Mouse (Mus musculus) testis, postnatal 14 days (tissue): ENCODE measurements around the gene Ddx21.

ENCODE experiments used
- DNase-seq: peaks from one replicate; pipeline ENCODE4 v3.0.0; 2021; ENCODE audit warnings: low spot score

The Ddx21 gene

GRCm38 (mm10) chr10:62570126-62570871 is 31.8 kb downstream of the Ddx21 start:
- no peak for DNase-seq

- no peak for DNase-seq
These were observed 33.2 kb downstream of the Ddx21 start for GRCm38 (mm10) chr10:62568861-62569260.

- no peak for DNase-seq
These were observed 44.3 kb downstream of the Ddx21 start for GRCm38 (mm10) chr10:62557736-62558135.

- no peak for DNase-seq
These were observed 45.6 kb downstream of the Ddx21 start for GRCm38 (mm10) chr10:62556558-62556901.

- DNase-seq = no peak
These were observed 46.1 kb downstream of the Ddx21 start for GRCm38 (mm10) chr10:62555705-62556557.

- DNase-seq = no peak
These were observed 48.4 kb downstream of the Ddx21 start for GRCm38 (mm10) chr10:62553611-62554091.

- DNase-seq = no peak
These were observed 51.2 kb downstream of the Ddx21 start for GRCm38 (mm10) chr10:62550787-62551300.

- peak; percentile 71 for DNase-seq
These were observed 52.4 kb downstream of the Ddx21 start for GRCm38 (mm10) chr10:62549523-62550166.

- no peak for DNase-seq
These were observed 55.6 kb downstream of the Ddx21 start for GRCm38 (mm10) chr10:62546441-62546840.

- no peak for DNase-seq
These were observed 56.3 kb downstream of the Ddx21 start for GRCm38 (mm10) chr10:62545759-62546158.

GRCm38 (mm10) chr10:62544316-62544715 is 57.8 kb downstream of the Ddx21 start:
- no peak for DNase-seq

- no peak for DNase-seq
These were observed 58.7 kb downstream of the Ddx21 start for GRCm38 (mm10) chr10:62543399-62543808.

- DNase-seq = no peak
These were observed 59.2 kb downstream of the Ddx21 start for GRCm38 (mm10) chr10:62542928-62543327.

- no peak for DNase-seq
These were observed 59.6 kb downstream of the Ddx21 start for GRCm38 (mm10) chr10:62542507-62542906.

- DNase-seq = no peak
These were observed 60.6 kb downstream of the Ddx21 start for GRCm38 (mm10) chr10:62541499-62541898.

GRCm38 (mm10) chr10:62540800-62541199 is 61.3 kb downstream of the Ddx21 start:
- no peak for DNase-seq

GRCm38 (mm10) chr10:62534509-62534908 is 67.6 kb downstream of the Ddx21 start:
- no peak for DNase-seq

- DNase-seq = no peak
These were observed 69.2 kb downstream of the Ddx21 start for GRCm38 (mm10) chr10:62532832-62533231.
